Mouse (Mus musculus) kidney, embryonic 16.5 days (tissue): ENCODE measurements around the gene Asf1a. TPM values are rescaled to one million over a fixed set of nuclear protein-coding genes. Genes with fewer than 3 reads are reported as not detected.

Source experiments
- ATAC-seq: fragments of 200-750 bp; cut with Nextera tagmentation; 2 replicates; pipeline ENCODE4 v1.8.0; 2017; ENCODE audit warnings: moderate TSS enrichment; ENCODE audit not compliant: low FRiP score, low TSS enrichment
- H3K27ac ChIP-seq: fragments of 300-500 bp; sonication (generic); 2 replicates; pipeline ENCODE4 v1.5.1; 2014; ENCODE audit warnings: low read length
- H3K27me3 ChIP-seq: fragments of 300-500 bp; sonication (generic); 2 replicates; pipeline ENCODE4 v1.6.1; 2014; ENCODE audit warnings: low read length, control low read depth, mixed read lengths; ENCODE audit not compliant: insufficient read depth
- H3K36me3 ChIP-seq: fragments of 300-500 bp; sonication (generic); 2 replicates; pipeline ENCODE4 v1.6.1; 2014; ENCODE audit warnings: low read length, control low read depth, mixed read lengths; ENCODE audit not compliant: insufficient read depth
- H3K4me1 ChIP-seq: fragments of 300-500 bp; sonication (generic); 2 replicates; pipeline ENCODE4 v1.6.1; 2014; ENCODE audit warnings: low read length, control low read depth, mixed read lengths; ENCODE audit not compliant: insufficient read depth
- H3K4me2 ChIP-seq: fragments of 300-500 bp; sonication (generic); replicated peaks from 2 replicates; pipeline ENCODE4 v1.6.1; 2014; ENCODE audit warnings: low read depth, low read length
- H3K4me3 ChIP-seq: fragments of 300-500 bp; sonication (generic); 2 replicates; pipeline ENCODE4 v1.5.1; 2014; ENCODE audit warnings: mild to moderate bottlenecking, low read length
- H3K9ac ChIP-seq: fragments of 300-500 bp; sonication (generic); replicated peaks from 2 replicates; pipeline ENCODE4 v1.6.1; 2014; ENCODE audit warnings: low read length
- H3K9me3 ChIP-seq: fragments of 300-500 bp; sonication (generic); 2 replicates; pipeline ENCODE4 v1.6.1; 2016; ENCODE audit warnings: low read length, control low read depth
- WGBS: fragments of 180-500 bp; shearing (Covaris S2); extraction: QIAGEN DNeasy Blood & Tissue Kit; methylation state at CpG from one replicate; pipeline ENCODE4 v1.1.7; 2014; 5-methylcytosine and 5-hydroxymethylcytosine counted together
- polyA plus RNA-seq: library from polyadenylated mRNA; unstranded; fragments of >200 nt; fragmentation: Nextera tagmentation; extraction: Ambion mirVana; gene quantifications from 2 replicates; pipeline ENCODE4 v1.2.1, GENCODE M21; 2015

Gene Asf1a
- polyA plus RNA-seq, 1 experiment from 2014 or later: 98.9 TPM

GRCm38 (mm10) chr10:53597121-53597881 is 744 bp downstream of the Asf1a start:
- Histone ChIP-seq H3K4me1 (peaks cover 27% of the 10 kb centered on the region), H3K27me3 (no peaks in the 10 kb centered on the region), H3K4me3 (peak overlapping the region; percentile 99), H3K4me2 (peak overlapping the region; percentile 62), H3K27ac (peak overlapping the region; percentile 99), H3K9me3 (no peaks in the 10 kb centered on the region), H3K9ac (peak overlapping the region; percentile 98), H3K36me3 (peaks cover 9% of the 10 kb centered on the region; the same call in 1 of the 2 replicates)
- under 1% methylated on average over 84 of the region's 99 CpGs for WGBS
- peak; percentile 28; the same call in 1 of the 2 replicates for ATAC-seq

- Histone ChIP-seq H3K4me2 (peak overlapping the region; percentile 46), H3K27ac (no peak overlapping the region), H3K27me3 (no peaks in the 10 kb centered on the region), H3K4me3 (peak overlapping the region; percentile 19), H3K9ac (0 out of 2 replicates have a peak overlapping the region, but pooled peaks have one; percentile 26), H3K36me3 (peaks cover 12% of the 10 kb centered on the region), H3K4me1 (peaks cover 27% of the 10 kb centered on the region), H3K9me3 (no peaks in the 10 kb centered on the region)
- WGBS: 57% methylated on average over 5 of the region's 5 CpGs
- no peak for ATAC-seq
These were observed 2.3 kb downstream of the Asf1a start for GRCm38 (mm10) chr10:53598821-53599220.

- H3K4me3 ChIP-seq: no peak overlapping the region
- peaks cover 6% of the 10 kb centered on the region; the same call in 1 of the 2 replicates for H3K4me1 ChIP-seq
- H3K4me2 ChIP-seq: no peak overlapping the region
- ATAC-seq: no peak
- WGBS: 69% methylated on average over 2 of the region's 2 CpGs
- no peaks in the 10 kb centered on the region for H3K9me3 ChIP-seq
- H3K27me3 ChIP-seq: no peaks in the 10 kb centered on the region
- no peak overlapping the region for H3K27ac ChIP-seq
- no peak overlapping the region for H3K9ac ChIP-seq
- peaks cover 39% of the 10 kb centered on the region for H3K36me3 ChIP-seq
These were observed 8.8 kb downstream of the Asf1a start for GRCm38 (mm10) chr10:53605328-53605727.

- Histone ChIP-seq H3K36me3 (peaks cover 38% of the 10 kb centered on the region), H3K4me3 (no peak overlapping the region)
- ATAC-seq: no peak
These were observed 11.7 kb downstream of the Asf1a start for GRCm38 (mm10) chr10:53608274-53608673.

GRCm38 (mm10) chr10:53612172-53612571 is 15.6 kb downstream of the Asf1a start:
- no peak for ATAC-seq
- Histone ChIP-seq H3K4me1 (no peaks in the 10 kb centered on the region), H3K4me3 (no peak overlapping the region), H3K27me3 (no peaks in the 10 kb centered on the region), H3K36me3 (peaks cover 42% of the 10 kb centered on the region), H3K27ac (no peak overlapping the region), H3K9me3 (no peaks in the 10 kb centered on the region), H3K9ac (no peak overlapping the region), H3K4me2 (no peak overlapping the region)
- WGBS: 78% methylated on average over 1 of the region's 1 CpGs

More at GRCm38 (mm10) chr10:53608274-53608673, 11.7 kb downstream of the Asf1a start:
- 58% methylated on average over 2 of the region's 2 CpGs for WGBS
- Histone ChIP-seq H3K9me3 (no peaks in the 10 kb centered on the region), H3K27ac (no peak overlapping the region), H3K9ac (no peak overlapping the region), H3K4me1 (no peaks in the 10 kb centered on the region), H3K4me2 (no peak overlapping the region), H3K27me3 (no peaks in the 10 kb centered on the region)

GRCm38 (mm10) chr10:53613955-53614354 is 17.4 kb downstream of the Asf1a start:
- 60% methylated on average over 1 of the region's 1 CpGs for WGBS
- Histone ChIP-seq H3K36me3 (peaks cover 45% of the 10 kb centered on the region), H3K27ac (no peak overlapping the region), H3K4me1 (no peaks in the 10 kb centered on the region), H3K27me3 (no peaks in the 10 kb centered on the region), H3K9me3 (no peaks in the 10 kb centered on the region), H3K9ac (no peak overlapping the region), H3K4me2 (no peak overlapping the region), H3K4me3 (no peak overlapping the region)
- no peak for ATAC-seq

- Histone ChIP-seq H3K27ac (no peak overlapping the region), H3K9ac (no peak overlapping the region), H3K27me3 (no peaks in the 10 kb centered on the region), H3K4me2 (no peak overlapping the region), H3K36me3 (peaks cover 42% of the 10 kb centered on the region), H3K4me1 (no peaks in the 10 kb centered on the region), H3K9me3 (no peaks in the 10 kb centered on the region), H3K4me3 (no peak overlapping the region)
- 0 out of 2 replicates have a peak, but pooled peaks have one; percentile 9 for ATAC-seq
- WGBS: 71% methylated on average over 8 of the region's 8 CpGs
These were observed 19.5 kb downstream of the Asf1a start for GRCm38 (mm10) chr10:53615850-53616616.

- WGBS: under 1% methylated on average over 66 of the region's 67 CpGs
- Histone ChIP-seq H3K9ac (peak overlapping the region; percentile 96), H3K4me1 (peaks cover 14% of the 10 kb centered on the region; the same call in 1 of the 2 replicates), H3K27me3 (no peaks in the 10 kb centered on the region), H3K4me3 (peak overlapping the region; percentile 84), H3K36me3 (peaks cover 2% of the 10 kb centered on the region; the same call in 1 of the 2 replicates), H3K4me2 (peak overlapping the region; percentile 59), H3K9me3 (no peaks in the 10 kb centered on the region), H3K27ac (peak overlapping the region; percentile 98)
- ATAC-seq: peak; percentile 86
These were observed 32.8 kb downstream of the Asf1a start for GRCm38 (mm10) chr10:53629247-53629917.

- H3K27ac ChIP-seq: peak overlapping the region; percentile 98
- WGBS: under 1% methylated on average over 35 of the region's 35 CpGs
- no peaks in the 10 kb centered on the region for H3K9me3 ChIP-seq
- H3K36me3 ChIP-seq: peaks cover 1% of the 10 kb centered on the region; the same call in 1 of the 2 replicates
- no peaks in the 10 kb centered on the region for H3K27me3 ChIP-seq
- H3K4me3 ChIP-seq: peak overlapping the region; percentile 84
- peaks cover 14% of the 10 kb centered on the region; the same call in 1 of the 2 replicates for H3K4me1 ChIP-seq
- H3K4me2 ChIP-seq: peak overlapping the region; percentile 59
- ATAC-seq: peak; percentile 97
- H3K9ac ChIP-seq: peak overlapping the region; percentile 96
These were observed 33.3 kb downstream of the Asf1a start for GRCm38 (mm10) chr10:53629918-53630250.
